Mouse (Mus musculus) urinary bladder, adult 2 months (tissue): ENCODE results near the gene Prss21. TPM values are rescaled to one million over a fixed set of nuclear protein-coding genes. Genes with fewer than 3 reads are reported as not detected.

Source experiments
- DNase-seq: peaks from one replicate; pipeline ENCODE4 v3.0.0; 2022; ENCODE audit warnings: low spot score
- polyA plus RNA-seq: library from polyadenylated mRNA; depleted of rRNA; stranded (reverse); fragments of >200 nt; gene quantifications from 2 replicates; pipeline ENCODE4 v1.2.3, GENCODE M21; 2012; rRNA removed

The Prss21 gene
- polyA plus RNA-seq: not detected in 2 replicates

GRCm38 (mm10) chr17:23867756-23868155, at the start of gene Prss21:
Gene Prss21, plus strand, starts transcription at chr17:23868056.
- no peak for DNase-seq

- DNase-seq: no peak
These were observed 49.3 kb upstream of the Prss21 start for GRCm38 (mm10) chr17:23818579-23818978.

GRCm38 (mm10) chr17:23819235-23819634, 48.6 kb upstream of the Prss21 start:
- no peak for DNase-seq

- no peak for DNase-seq
These were observed 47.1 kb upstream of the Prss21 start for GRCm38 (mm10) chr17:23820731-23821130.

GRCm38 (mm10) chr17:23822094-23822493, 45.8 kb upstream of the Prss21 start:
- DNase-seq: no peak

GRCm38 (mm10) chr17:23823018-23823417, 44.8 kb upstream of the Prss21 start:
- DNase-seq: no peak

- DNase-seq: no peak
These were observed 44.2 kb upstream of the Prss21 start for GRCm38 (mm10) chr17:23823614-23824013.

GRCm38 (mm10) chr17:23825591-23825990, 42.3 kb upstream of the Prss21 start:
- no peak for DNase-seq

- peak; percentile 65 for DNase-seq
These were observed 39.4 kb upstream of the Prss21 start for GRCm38 (mm10) chr17:23828271-23829001.

GRCm38 (mm10) chr17:23829064-23829619, 38.7 kb upstream of the Prss21 start, which contains the start of gene Elob:
Gene Elob, minus strand, starts transcription at chr17:23829136.
- peak; percentile 71 for DNase-seq

GRCm38 (mm10) chr17:23831201-23831600, 36.7 kb upstream of the Prss21 start:
- no peak for DNase-seq

GRCm38 (mm10) chr17:23836006-23836575, 31.8 kb upstream of the Prss21 start, which contains the start of gene Prss33:
Gene Prss33, minus strand, starts transcription at chr17:23836056.
- no peak for DNase-seq

GRCm38 (mm10) chr17:23841145-23841544, 26.7 kb upstream of the Prss21 start:
- no peak for DNase-seq

GRCm38 (mm10) chr17:23843141-23843811, 24.6 kb upstream of the Prss21 start:
- no peak for DNase-seq

GRCm38 (mm10) chr17:23843812-23844273, 24.0 kb upstream of the Prss21 start, which contains the start of the genes Prss32 and Prss41:
Gene Prss32, plus strand, starts transcription at chr17:23843855.
Gene Prss41, minus strand, starts transcription at chr17:23844172.
- DNase-seq: no peak

- no peak for DNase-seq
These were observed 17.8 kb upstream of the Prss21 start for GRCm38 (mm10) chr17:23850028-23850427.

- no peak for DNase-seq
These were observed 16.8 kb upstream of the Prss21 start for GRCm38 (mm10) chr17:23850853-23851749.

GRCm38 (mm10) chr17:23853292-23853691, 14.6 kb upstream of the Prss21 start:
- DNase-seq: no peak

- DNase-seq: no peak
These were observed 13.6 kb upstream of the Prss21 start for GRCm38 (mm10) chr17:23854229-23854765.

GRCm38 (mm10) chr17:23857193-23857592, 10.7 kb upstream of the Prss21 start:
- DNase-seq: no peak

GRCm38 (mm10) chr17:23857913-23858312, 9.9 kb upstream of the Prss21 start:
- no peak for DNase-seq
